Mouse (Mus musculus): ENCODE data around the gene Capn11. TPM values are rescaled to one million over a fixed set of nuclear protein-coding genes. Genes with fewer than 3 reads are reported as not detected.

The Capn11 gene
- total and polyA plus RNA-seq, 2 experiments from 2014 or later: 0.14 to 0.42 TPM

GRCm38 (mm10) chr17:45592606-45593431 is 66.3 kb downstream of the Capn11 start:
- Histone ChIP-seq H3K4me2 (ENCODE audit: low read depth, low read length) (peak overlapping the region; percentile 97), H3K27ac (peak overlapping the region; percentile 12), H3K27me3 (ENCODE audit: insufficient read depth, low read length) (no peaks in the 10 kb centered on the region), H3K36me3 (ENCODE audit: insufficient read depth, low read length) (no peaks in the 10 kb centered on the region), H3K4me3 (ENCODE audit: low read length) (0 out of 2 replicates have a peak overlapping the region, but pooled peaks have one; percentile 0), H3K9ac (replicated peaks; ENCODE audit: low read length) (peak overlapping the region; percentile 41; the same call in 1 of the 2 replicates), H3K9me3 (ENCODE audit: low read length) (no peaks in the 10 kb centered on the region), H3K4me1 (ENCODE audit: insufficient read depth, low read length) (peaks cover 30% of the 10 kb centered on the region)
- DNase-seq (ENCODE audit: low spot score) (no peak), ATAC-seq (no peak)
- TF ChIP-seq CTCF (IDR thresholded peaks at IDR 0.05; ENCODE audit: low read depth): no peak
- 51% methylated on average over 8 of the region's 8 CpGs for WGBS

- Histone ChIP-seq H3K4me2 (ENCODE audit: low read depth, low read length) (peak overlapping the region; percentile 97), H3K4me3 (ENCODE audit: low read length) (no peak overlapping the region; the same call in 1 of the 2 replicates), H3K27ac (peak overlapping the region; percentile 12), H3K4me1 (ENCODE audit: insufficient read depth, low read length) (peaks cover 30% of the 10 kb centered on the region), H3K9me3 (ENCODE audit: low read length) (no peaks in the 10 kb centered on the region), H3K27me3 (ENCODE audit: insufficient read depth, low read length) (no peaks in the 10 kb centered on the region), H3K36me3 (ENCODE audit: insufficient read depth, low read length) (no peaks in the 10 kb centered on the region), H3K9ac (replicated peaks; ENCODE audit: low read length) (peak overlapping the region; percentile 41; the same call in 1 of the 2 replicates)
- ATAC-seq (peak; percentile 2; the same call in 1 of the 2 replicates), DNase-seq (ENCODE audit: low spot score) (peak; percentile 29)
- TF ChIP-seq CTCF (IDR thresholded peaks at IDR 0.05; ENCODE audit: low read depth): no peak
- WGBS: 45% methylated on average over 16 of the region's 16 CpGs
Observed at GRCm38 (mm10) chr17:45591701-45592605, 67.2 kb downstream of the Capn11 start.

- ATAC-seq: no peak
- no peak for DNase-seq (ENCODE audit: low spot score)
Observed at GRCm38 (mm10) chr17:45590410-45590809, 68.7 kb downstream of the Capn11 start.

GRCm38 (mm10) chr17:45589844-45590243 is 69.3 kb downstream of the Capn11 start:
- no peak overlapping the region for H3K27ac ChIP-seq
- peaks cover 16% of the 10 kb centered on the region for H3K4me1 ChIP-seq (ENCODE audit: insufficient read depth, low read length)
- no peak overlapping the region for H3K9ac ChIP-seq (replicated peaks; ENCODE audit: low read length)
- H3K4me2 ChIP-seq (ENCODE audit: low read depth, low read length): no peak overlapping the region
- no peaks in the 10 kb centered on the region for H3K27me3 ChIP-seq (ENCODE audit: insufficient read depth, low read length)
- DNase-seq (ENCODE audit: low spot score) (no peak), ATAC-seq (no peak)
- no peak for TF ChIP-seq CTCF (IDR thresholded peaks at IDR 0.05; ENCODE audit: low read depth)
- H3K36me3 ChIP-seq (ENCODE audit: insufficient read depth, low read length): no peaks in the 10 kb centered on the region
- WGBS: 92% methylated on average over 8 of the region's 8 CpGs
- no peak overlapping the region for H3K4me3 ChIP-seq (ENCODE audit: low read length)
- no peaks in the 10 kb centered on the region for H3K9me3 ChIP-seq (ENCODE audit: low read length)

More at GRCm38 (mm10) chr17:45590410-45590809, 68.7 kb downstream of the Capn11 start:
- peaks cover 20% of the 10 kb centered on the region for H3K4me1 ChIP-seq (ENCODE audit: insufficient read depth, low read length)
- H3K27ac ChIP-seq: no peak overlapping the region
- no peak overlapping the region for H3K4me2 ChIP-seq (ENCODE audit: low read depth, low read length)
- WGBS: 85% methylated on average over 6 of the region's 6 CpGs
- H3K27me3 ChIP-seq (ENCODE audit: insufficient read depth, low read length): no peaks in the 10 kb centered on the region
- no peak for TF ChIP-seq CTCF (IDR thresholded peaks at IDR 0.05; ENCODE audit: low read depth)
- H3K36me3 ChIP-seq (ENCODE audit: insufficient read depth, low read length): no peaks in the 10 kb centered on the region
- no peak overlapping the region for H3K9ac ChIP-seq (replicated peaks; ENCODE audit: low read length)
- H3K4me3 ChIP-seq (ENCODE audit: low read length): no peak overlapping the region
- H3K9me3 ChIP-seq (ENCODE audit: low read length): no peaks in the 10 kb centered on the region

GRCm38 (mm10) chr17:45589236-45589635 is 69.9 kb downstream of the Capn11 start:
- DNase-seq (ENCODE audit: low spot score): no peak

GRCm38 (mm10) chr17:45588370-45588769 is 70.8 kb downstream of the Capn11 start:
- no peak overlapping the region for H3K27ac ChIP-seq
- TF ChIP-seq CTCF (IDR thresholded peaks at IDR 0.05; ENCODE audit: low read depth): no peak
- H3K4me2 ChIP-seq (ENCODE audit: low read depth, low read length): no peak overlapping the region
- H3K9me3 ChIP-seq (ENCODE audit: low read length): no peaks in the 10 kb centered on the region
- 90% methylated on average over 7 of the region's 7 CpGs for WGBS
- H3K27me3 ChIP-seq (ENCODE audit: insufficient read depth, low read length): no peaks in the 10 kb centered on the region
- no peaks in the 10 kb centered on the region for H3K36me3 ChIP-seq (ENCODE audit: insufficient read depth, low read length)
- H3K4me3 ChIP-seq (ENCODE audit: low read length): no peak overlapping the region
- H3K4me1 ChIP-seq (ENCODE audit: insufficient read depth, low read length): peaks cover 12% of the 10 kb centered on the region
- H3K9ac ChIP-seq (replicated peaks; ENCODE audit: low read length): no peak overlapping the region
- DNase-seq (ENCODE audit: low spot score): no peak
- no peak for ATAC-seq

More at GRCm38 (mm10) chr17:45589236-45589635, 69.9 kb downstream of the Capn11 start:
- Histone ChIP-seq H3K9ac (replicated peaks; ENCODE audit: low read length) (no peak overlapping the region), H3K9me3 (ENCODE audit: low read length) (no peaks in the 10 kb centered on the region), H3K4me1 (ENCODE audit: insufficient read depth, low read length) (peaks cover 12% of the 10 kb centered on the region), H3K4me3 (ENCODE audit: low read length) (no peak overlapping the region), H3K4me2 (ENCODE audit: low read depth, low read length) (no peak overlapping the region), H3K27me3 (ENCODE audit: insufficient read depth, low read length) (no peaks in the 10 kb centered on the region), H3K36me3 (ENCODE audit: insufficient read depth, low read length) (no peaks in the 10 kb centered on the region), H3K27ac (no peak overlapping the region)
- ATAC-seq: no peak
- 94% methylated on average over 7 of the region's 7 CpGs for WGBS
- TF ChIP-seq CTCF (IDR thresholded peaks at IDR 0.05; ENCODE audit: low read depth): no peak

Measured in hindbrain, postnatal 0 days (tissue).